Mouse (Mus musculus) liver, adult 2 months (tissue): ENCODE results near the gene Ptpn11. TPM values are rescaled to one million over a fixed set of nuclear protein-coding genes. Genes with fewer than 3 reads are reported as not detected.

Source experiments
- DNase-seq: peaks from one replicate; pipeline ENCODE4 v3.0.0-alpha.2; 2011; ENCODE audit warnings: low read depth, low spot score; ENCODE audit errors: extremely low read depth
- H3K27ac ChIP-seq: fragments of 200-500 bp; replicated peaks from 2 replicates; pipeline ENCODE4 v1.5.1; 2012; ENCODE audit warnings: low read depth, mild to moderate bottlenecking, control low read depth, inconsistent platforms, low read length; ENCODE audit not compliant: insufficient read depth
- H3K27me3 ChIP-seq: fragments of 200-500 bp; 2 replicates; pipeline ENCODE4 v1.6.1; 2012; ENCODE audit warnings: mild to moderate bottlenecking, moderate library complexity, low read length, inconsistent platforms; ENCODE audit not compliant: control insufficient read depth, insufficient read depth
- H3K36me3 ChIP-seq: fragments of 200-500 bp; 2 replicates; pipeline ENCODE4 v1.6.1; 2012; ENCODE audit warnings: low read length, inconsistent platforms; ENCODE audit not compliant: control insufficient read depth, insufficient read depth
- H3K4me1 ChIP-seq: fragments of 200-500 bp; 2 replicates; pipeline ENCODE4 v1.6.1; 2011; ENCODE audit warnings: low read length; ENCODE audit not compliant: control insufficient read depth, insufficient read depth
- H3K4me3 ChIP-seq: fragments of 200-500 bp; 2 replicates; pipeline ENCODE4 v1.5.1; 2011; ENCODE audit warnings: low read depth, mild to moderate bottlenecking, control low read depth, low read length, moderate library complexity; ENCODE audit not compliant: insufficient read depth
- H3K79me2 ChIP-seq: fragments of 200-500 bp; 2 replicates; pipeline ENCODE4 v1.6.1; 2012; ENCODE audit warnings: inconsistent platforms, mild to moderate bottlenecking, low read length, moderate library complexity; ENCODE audit not compliant: control insufficient read depth, insufficient read depth
- H3K9ac ChIP-seq: fragments of 200-500 bp; 2 replicates; pipeline ENCODE4 v1.6.1; 2012; ENCODE audit warnings: low read depth, mild to moderate bottlenecking, control low read depth, inconsistent platforms, low read length
- CTCF ChIP-seq: fragments of 200-500 bp; IDR thresholded peaks from 2 replicates; pipeline ENCODE4 v1.5.1; 2011; ENCODE audit warnings: low read depth, low read length, control low read depth
- POLR2A ChIP-seq: fragments of 200-500 bp; IDR thresholded peaks from 2 replicates; pipeline ENCODE4 v1.6.1; 2011; ENCODE audit warnings: low read length, control low read depth; ENCODE audit not compliant: insufficient read depth; ENCODE audit errors: extremely low read depth
- WGBS: fragments of 180-500 bp; shearing (Covaris S2); methylation state at CpG from one replicate; pipeline ENCODE4 v1.1.7; 2018; 5-methylcytosine and 5-hydroxymethylcytosine counted together
- polyA plus RNA-seq: library from polyadenylated mRNA; depleted of rRNA; stranded (reverse); fragments of >200 nt; gene quantifications from 2 replicates; pipeline ENCODE4 v1.2.3, GENCODE M21; 2012
- total RNA-seq: library from RNA; depleted of rRNA; stranded (reverse); fragments of >200 nt; gene quantifications from 2 replicates; pipeline ENCODE4 v1.2.3, GENCODE M21; 2014

Ptpn11 gene
- total and polyA plus RNA-seq, 2 experiments: 15.6 to 23.1 TPM

- WGBS: 44% methylated on average over 1 of the region's 1 CpGs
- H3K27me3 ChIP-seq: no peaks in the 10 kb centered on the region
- peaks cover 8% of the 10 kb centered on the region for H3K4me1 ChIP-seq
- no peak overlapping the region for H3K9ac ChIP-seq
- H3K27ac ChIP-seq: no peak overlapping the region
- TF ChIP-seq POLR2A (no peak), CTCF (no peak)
- DNase-seq: no peak
- no peak overlapping the region for H3K4me3 ChIP-seq
- peaks cover 8% of the 10 kb centered on the region; the same call in 1 of the 2 replicates for H3K79me2 ChIP-seq
- no peaks in the 10 kb centered on the region for H3K36me3 ChIP-seq
Observed at GRCm38 (mm10) chr5:121194173-121194572, 3.0 kb upstream of the Ptpn11 start.

DNA sequence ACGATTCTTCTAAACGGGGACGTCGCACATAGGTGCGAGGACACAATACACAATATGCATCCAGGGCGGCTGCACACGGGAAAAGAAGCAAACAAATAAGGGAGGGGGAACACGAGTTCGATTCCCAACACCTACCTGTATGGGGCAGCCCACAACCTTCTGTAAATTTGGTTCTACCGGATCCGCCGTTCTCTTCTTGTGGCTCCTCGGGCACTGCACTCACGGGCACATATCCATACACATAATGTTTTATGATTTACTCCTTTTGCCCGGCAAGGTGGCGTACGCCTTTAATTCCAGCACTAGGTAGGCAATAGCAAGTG lies 348 bp upstream of the Ptpn11 start:
- Histone ChIP-seq H3K79me2 (peaks cover 30% of the 10 kb centered on the region), H3K9ac (peak overlapping the region; percentile 98), H3K27ac (peak overlapping the region; percentile 64), H3K36me3 (no peaks in the 10 kb centered on the region), H3K27me3 (no peaks in the 10 kb centered on the region), H3K4me1 (peaks cover 10% of the 10 kb centered on the region), H3K4me3 (peak overlapping the region; percentile 96)
- TF ChIP-seq CTCF: no peak
- TF ChIP-seq POLR2A: no peak
- DNase-seq: no peak
- WGBS: 12% methylated on average over 17 of the region's 17 CpGs

GRCm38 (mm10) chr5:121190210-121190835 lies 874 bp downstream of the Ptpn11 start:
- Histone ChIP-seq H3K4me1 (peaks cover 13% of the 10 kb centered on the region), H3K27ac (peak overlapping the region; percentile 65)
- DNase-seq: no peak

GRCm38 (mm10) chr5:121189182-121189581 lies 2.0 kb downstream of the Ptpn11 start:
- Histone ChIP-seq H3K4me3 (no peak overlapping the region), H3K79me2 (peaks cover 38% of the 10 kb centered on the region), H3K36me3 (no peaks in the 10 kb centered on the region), H3K4me1 (peaks cover 24% of the 10 kb centered on the region), H3K9ac (no peak overlapping the region), H3K27ac (no peak overlapping the region), H3K27me3 (no peaks in the 10 kb centered on the region)
- 25% methylated on average over 9 of the region's 9 CpGs for WGBS
- DNase-seq: peak; percentile 51
- no peak for TF ChIP-seq CTCF
- no peak for TF ChIP-seq POLR2A

More at GRCm38 (mm10) chr5:121190210-121190835, 874 bp downstream of the Ptpn11 start:
- 26% methylated on average over 21 of the region's 21 CpGs for whole genome bisulfite sequencing
- Histone ChIP-seq H3K36me3 (no peaks in the 10 kb centered on the region), H3K79me2 (peaks cover 34% of the 10 kb centered on the region), H3K9ac (peak overlapping the region; percentile 98), H3K27me3 (no peaks in the 10 kb centered on the region), H3K4me3 (peak overlapping the region; percentile 96)
- TF ChIP-seq POLR2A (no peak), CTCF (no peak)

GRCm38 (mm10) chr5:121188265-121188664 lies 2.9 kb downstream of the Ptpn11 start:
- Histone ChIP-seq H3K4me1 (peaks cover 27% of the 10 kb centered on the region), H3K9ac (no peak overlapping the region), H3K27ac (no peak overlapping the region), H3K27me3 (no peaks in the 10 kb centered on the region), H3K36me3 (no peaks in the 10 kb centered on the region), H3K79me2 (peaks cover 47% of the 10 kb centered on the region), H3K4me3 (no peak overlapping the region)
- no peak for DNase-seq
- 92% methylated on average over 9 of the region's 9 CpGs for WGBS
- no peak for TF ChIP-seq POLR2A
- no peak for TF ChIP-seq CTCF

GRCm38 (mm10) chr5:121187580-121188001 lies 3.6 kb downstream of the Ptpn11 start:
- Histone ChIP-seq H3K79me2 (peaks cover 48% of the 10 kb centered on the region), H3K9ac (no peak overlapping the region), H3K4me3 (no peak overlapping the region), H3K27ac (no peak overlapping the region), H3K4me1 (peaks cover 27% of the 10 kb centered on the region), H3K36me3 (no peaks in the 10 kb centered on the region), H3K27me3 (no peaks in the 10 kb centered on the region)
- no peak for DNase-seq
- TF ChIP-seq POLR2A: no peak
- TF ChIP-seq CTCF: no peak
- 87% methylated on average over 8 of the region's 8 CpGs for WGBS
